Mouse (Mus musculus) lung, postnatal 4 days (tissue): ENCODE results near the gene Akr1b3.
"Not testable (repeated sequence)": the region's sequence is repeated elsewhere in the genome, so short reads cannot be mapped to it uniquely, and the experiment has no call there.

ENCODE experiments used
- DNase-seq, 2 experiments: peaks; one replicate each; pipeline ENCODE4 v3.0.0; 2021

Akr1b3 gene

DNA sequence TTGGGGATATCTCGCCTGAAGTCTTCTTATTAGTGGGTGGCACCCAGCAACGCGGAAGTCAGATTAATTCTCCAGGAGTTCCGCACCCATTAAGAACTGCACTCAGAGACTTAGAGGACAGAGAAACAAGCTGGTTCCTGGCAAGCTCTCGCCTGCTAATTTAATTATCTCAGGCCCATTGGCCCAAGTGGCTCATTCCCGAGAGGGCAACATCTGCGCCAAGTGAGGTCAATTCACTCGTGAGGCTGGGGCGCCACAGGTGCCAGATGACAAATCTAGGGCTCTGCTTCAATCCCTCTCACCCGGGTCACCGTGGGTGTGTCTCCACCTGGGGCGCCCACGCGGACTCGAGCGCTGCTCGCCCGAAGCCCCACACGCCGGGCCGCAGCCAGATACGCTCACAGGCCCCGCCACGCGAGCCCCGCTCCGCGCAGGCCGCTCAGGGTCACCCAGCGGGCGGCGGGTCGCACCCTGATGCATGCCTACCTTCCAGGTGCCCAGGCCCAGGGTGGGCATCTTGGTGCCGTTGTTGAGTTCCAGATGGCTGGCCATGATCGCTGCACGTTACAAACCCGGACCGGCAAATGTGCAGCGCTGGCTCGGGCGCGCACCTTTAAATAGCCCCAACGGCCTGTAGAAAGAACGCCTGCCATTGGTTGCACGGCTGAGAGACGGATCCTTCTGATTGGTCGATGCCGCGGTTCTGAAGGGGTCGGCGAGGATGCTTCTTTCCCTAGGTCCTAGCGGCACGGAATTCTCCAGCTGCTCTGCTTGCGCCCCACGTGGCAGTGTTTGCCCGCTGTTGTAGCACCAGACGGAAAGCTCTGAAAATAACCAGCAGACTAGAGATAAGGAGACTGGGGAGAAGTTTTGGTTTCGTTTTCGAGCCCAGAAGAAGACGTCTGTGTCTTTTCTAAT lies at the start of gene Akr1b3:
TSS of gene Akr1b3 (minus strand) at position 625 of the 918 bp plus-strand sequence.
- DNase-seq, result peak; percentile 92 to 96

- DNase-seq, result no peak
Measured at GRCm38 (mm10) chr6:34364217-34365136, 47.2 kb upstream of the Akr1b3 start.

GRCm38 (mm10) chr6:34355841-34356240 lies 38.6 kb upstream of the Akr1b3 start:
- DNase-seq, result no peak

DNA sequence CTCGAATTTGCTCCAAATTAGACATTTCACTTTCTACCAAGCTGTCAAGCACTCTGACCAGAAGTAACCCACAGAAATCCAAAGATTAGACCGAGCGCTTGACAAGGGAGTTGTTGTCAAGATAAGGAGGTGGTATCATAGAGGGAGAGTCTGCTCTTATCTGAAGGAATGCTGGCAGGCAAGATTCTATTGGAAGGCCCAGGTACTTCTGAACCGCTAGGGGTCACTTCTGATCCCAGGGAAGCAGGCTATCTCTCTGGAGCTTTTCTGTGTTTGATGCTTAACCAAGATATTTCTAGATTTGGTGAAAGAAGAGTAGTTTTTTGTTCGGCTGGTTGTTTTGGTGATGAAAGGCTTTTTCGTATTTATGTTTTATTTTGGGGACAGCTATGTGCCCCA lies 38.1 kb upstream of the Akr1b3 start:
- no peak for DNase-seq

DNA sequence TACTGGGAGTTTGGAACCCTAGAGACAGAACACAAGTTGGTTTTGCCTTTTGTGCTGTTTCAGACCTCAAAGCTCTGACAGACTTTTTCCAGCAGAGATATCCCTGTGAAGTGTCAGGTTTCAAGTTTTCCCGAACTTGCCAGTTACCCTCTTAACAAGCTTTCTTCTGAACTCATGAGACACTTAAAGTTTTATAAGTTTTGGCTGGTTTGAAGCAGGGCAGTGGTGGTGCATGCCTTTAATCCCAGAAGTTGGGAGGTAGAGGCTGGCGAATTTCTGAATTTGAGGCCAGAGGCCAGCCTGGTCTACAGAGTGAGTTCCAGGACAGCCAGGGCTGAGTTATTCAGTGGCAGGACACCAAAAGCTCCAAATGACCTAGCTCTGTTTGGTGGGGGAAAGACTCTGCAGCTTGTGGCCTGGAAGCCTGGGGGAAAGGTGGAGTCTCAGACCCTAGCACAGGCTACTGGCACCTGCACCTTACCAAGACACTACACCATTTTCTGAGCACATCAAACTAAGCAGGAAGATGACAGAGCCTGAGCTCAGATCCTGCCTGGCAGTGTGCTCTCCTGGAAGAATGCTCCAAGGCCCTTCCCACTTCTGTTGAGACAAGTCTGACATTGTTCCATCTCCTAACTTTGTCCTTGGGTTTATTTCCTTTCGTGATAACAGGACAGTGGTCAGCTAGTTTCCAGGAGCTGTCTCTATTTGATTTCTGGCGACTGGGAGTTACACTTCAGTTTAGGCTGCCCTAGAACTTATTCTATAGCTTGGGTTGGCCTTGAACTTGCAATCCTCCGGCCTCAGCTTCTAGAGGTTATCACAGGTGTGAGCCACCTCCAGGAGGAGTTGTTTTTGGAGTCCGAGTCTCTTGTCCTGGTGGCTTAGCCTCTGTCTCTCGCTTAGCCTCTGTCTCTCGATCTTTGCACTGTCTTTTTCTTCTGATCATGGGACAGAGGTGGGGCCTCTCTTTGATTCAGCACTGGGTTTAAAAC lies 37.4 kb upstream of the Akr1b3 start:
- no peak for DNase-seq

DNA sequence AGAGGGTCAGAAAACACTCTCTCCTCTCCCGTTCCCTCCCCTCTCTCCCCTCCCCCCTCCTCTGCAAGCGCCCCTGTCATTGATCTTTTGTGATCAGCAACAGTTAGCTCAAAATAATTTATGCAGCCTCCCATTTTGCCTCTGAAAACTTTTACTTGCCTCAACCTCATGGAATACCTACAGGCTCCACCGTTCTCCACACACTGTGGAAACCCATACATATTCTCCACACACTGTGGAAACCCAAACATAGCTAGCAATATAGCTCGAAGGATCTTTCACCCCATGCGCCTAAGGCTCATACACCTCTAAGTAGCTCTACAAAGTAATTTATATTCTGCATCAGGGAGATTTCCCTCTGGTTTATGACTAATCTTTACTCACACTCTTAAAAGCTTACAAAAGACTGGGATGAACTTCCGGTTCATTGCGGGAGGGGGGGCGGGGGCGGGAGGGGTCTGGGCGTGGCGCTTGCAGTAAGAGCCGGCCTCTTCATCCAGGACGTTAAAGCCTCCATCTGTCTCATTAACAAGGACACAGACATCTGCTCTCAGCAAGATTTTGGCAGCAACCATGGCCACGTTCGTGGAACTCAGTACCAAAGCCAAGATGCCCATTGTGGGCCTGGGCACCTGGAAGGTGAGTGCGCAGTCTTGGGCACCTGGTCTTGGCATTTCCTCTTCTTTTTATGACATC lies 36.5 kb upstream of the Akr1b3 start, which contains the start of gene Akr1b8:
TSS of gene Akr1b8 (plus strand) at position 462 of the 696 bp plus-strand sequence.
- no peak for DNase-seq

DNA sequence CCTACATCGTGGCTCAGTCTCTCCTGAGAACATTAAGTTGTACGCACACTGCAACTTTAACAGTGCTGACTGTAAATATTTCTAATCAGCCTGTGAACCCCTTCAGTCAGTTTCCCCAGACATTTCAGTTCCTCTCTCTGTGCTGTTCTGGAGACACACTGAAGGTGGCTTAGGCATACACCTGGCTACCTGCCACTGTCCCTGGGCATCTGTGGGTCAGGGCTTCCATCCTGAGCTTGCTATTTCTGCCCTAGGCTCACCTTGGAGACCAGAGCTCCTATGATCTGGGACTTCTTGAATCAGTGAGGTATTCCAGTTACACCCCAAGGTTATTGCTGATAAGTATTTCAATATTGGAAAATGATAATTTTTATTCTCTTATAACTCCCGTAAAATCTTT lies 35.1 kb upstream of the Akr1b3 start:
- no peak for DNase-seq

GRCm38 (mm10) chr6:34351481-34351880 lies 34.2 kb upstream of the Akr1b3 start:
- not testable (repeated sequence) for DNase-seq

DNA sequence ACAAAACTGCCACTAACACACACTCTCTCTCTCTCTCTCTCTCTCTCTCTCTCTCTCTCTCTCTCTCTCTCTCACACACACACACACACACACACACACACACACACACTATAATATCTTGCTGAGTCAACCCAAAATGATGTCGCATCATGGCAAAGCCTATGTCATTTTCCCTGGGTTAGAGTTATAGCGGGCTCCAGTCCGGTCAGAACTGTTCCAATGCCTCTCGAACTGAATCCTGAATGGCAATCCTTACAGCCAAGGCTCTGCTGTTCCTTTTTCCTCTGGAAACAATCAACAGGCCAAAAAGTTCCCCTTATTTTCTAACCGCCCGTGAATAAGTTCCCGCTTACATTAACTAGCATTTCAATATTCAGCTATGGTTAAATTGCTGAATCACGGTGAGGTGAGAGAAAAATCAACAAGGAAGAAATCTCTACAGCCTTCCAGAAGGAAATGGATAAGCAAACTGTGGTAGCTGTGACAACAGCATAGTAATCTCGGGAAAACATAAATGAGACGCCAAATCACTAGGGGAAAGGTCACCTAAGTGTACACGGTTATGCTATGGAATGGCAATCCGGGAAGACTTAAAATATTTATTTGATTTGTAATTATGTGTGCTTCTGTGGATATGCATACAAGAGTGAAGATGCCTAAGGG lies 32.9 kb upstream of the Akr1b3 start:
- no peak for DNase-seq

- DNase-seq, result peak; percentile 71 to 82
Measured at GRCm38 (mm10) chr6:34346096-34346898, 29.0 kb upstream of the Akr1b3 start.

DNA sequence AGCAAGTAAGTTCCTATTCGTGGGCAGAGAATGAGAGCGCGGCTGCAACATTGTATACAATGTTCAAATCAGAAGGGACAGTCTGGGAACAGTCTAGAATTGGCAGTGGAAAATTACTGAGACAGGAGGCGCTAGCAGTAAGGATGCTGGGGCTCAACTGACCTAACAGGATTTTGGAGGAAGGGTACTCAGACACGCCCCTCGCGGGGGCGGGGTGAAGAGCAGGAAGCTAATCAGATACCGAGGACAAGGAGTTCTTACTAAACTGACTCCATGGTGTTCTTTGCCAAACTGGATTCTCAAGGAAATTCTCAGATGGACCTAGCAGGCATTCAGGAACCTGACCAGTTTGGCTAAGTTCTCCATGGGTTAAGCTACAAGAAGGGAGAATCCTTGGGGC lies 27.7 kb upstream of the Akr1b3 start:
- peak; percentile 40 to 54 for DNase-seq

DNA sequence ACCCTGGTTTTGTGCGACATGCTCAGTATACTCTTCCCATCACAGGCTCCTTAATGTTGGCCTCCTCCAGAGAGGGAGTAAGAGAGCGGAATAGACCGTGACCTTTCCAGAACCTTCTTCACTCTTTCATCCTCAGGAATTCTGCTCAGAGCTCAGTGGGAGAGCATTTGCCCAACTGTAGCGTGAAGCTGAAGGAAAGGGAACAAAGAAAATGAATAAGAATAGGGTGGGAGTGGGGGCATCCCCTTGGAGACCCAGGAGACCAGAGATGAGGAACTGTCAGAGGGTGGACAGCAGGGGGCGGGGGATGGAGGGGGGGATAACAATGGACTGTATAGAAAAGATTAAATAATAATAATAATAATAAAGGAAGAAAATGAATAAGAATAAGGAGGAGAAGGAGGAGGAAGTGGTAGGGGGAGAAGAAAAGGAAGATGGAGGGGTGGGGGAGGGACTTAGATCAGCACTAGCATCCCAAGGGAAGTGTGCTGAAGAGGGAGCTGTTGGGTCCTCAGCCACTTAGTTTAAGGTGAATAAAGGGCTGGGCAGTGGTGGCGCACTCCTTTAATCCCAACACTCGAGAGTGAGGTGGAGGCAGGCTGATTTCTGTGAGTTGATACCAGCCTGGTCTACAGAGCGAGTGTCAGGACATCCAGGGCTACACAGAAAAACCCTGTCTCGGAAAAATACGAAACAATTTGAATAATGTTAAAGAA lies 27.0 kb upstream of the Akr1b3 start:
- DNase-seq, result no peak

- DNase-seq, result no peak
Measured at GRCm38 (mm10) chr6:34343426-34343825, 26.1 kb upstream of the Akr1b3 start.

DNA sequence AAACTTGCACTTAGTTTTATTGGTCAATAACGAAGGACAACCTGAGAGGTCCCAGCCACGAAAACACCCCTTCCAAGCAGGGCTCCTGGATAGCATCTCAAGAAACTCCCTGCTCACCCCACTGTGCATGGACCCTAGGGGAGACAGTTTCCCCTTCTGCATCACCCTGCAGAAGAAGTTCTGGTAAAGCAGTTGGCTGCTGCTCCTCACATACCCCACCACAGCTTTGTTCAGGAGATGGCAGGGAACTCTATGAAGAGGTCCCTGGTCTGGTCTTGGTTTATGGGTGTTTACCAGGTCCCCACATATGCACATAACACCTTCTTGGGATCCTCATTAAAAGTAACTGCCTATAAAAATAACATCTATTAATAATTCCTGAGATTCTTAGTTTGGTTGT lies 25.2 kb upstream of the Akr1b3 start:
- DNase-seq, result no peak

GRCm38 (mm10) chr6:34341991-34342390 lies 24.7 kb upstream of the Akr1b3 start:
- DNase-seq, result no peak

- no peak for DNase-seq
Measured at GRCm38 (mm10) chr6:34337799-34338198, 20.5 kb upstream of the Akr1b3 start.

DNA sequence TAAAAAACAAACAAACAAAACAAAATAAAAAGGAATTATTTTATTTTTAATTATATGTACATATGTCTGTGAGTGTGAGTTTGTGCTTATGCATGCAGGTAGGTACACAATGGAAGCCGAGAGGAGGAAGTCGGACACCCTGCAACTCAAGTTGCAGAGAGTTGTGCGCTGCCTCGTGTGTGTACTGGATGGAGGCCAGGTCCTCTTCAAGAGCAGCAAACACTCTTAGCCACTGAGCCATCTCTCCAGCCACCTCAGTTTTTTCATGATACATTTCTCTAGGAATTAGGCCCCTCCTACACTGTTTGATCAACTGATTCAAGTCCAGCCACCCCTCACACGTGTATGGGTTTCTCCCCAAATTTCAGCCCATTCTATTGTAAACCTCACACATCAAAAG lies 17.4 kb upstream of the Akr1b3 start:
- peak; percentile 42 to 66 for DNase-seq

GRCm38 (mm10) chr6:34331804-34332203 lies 14.5 kb upstream of the Akr1b3 start:
- DNase-seq, result not testable (repeated sequence)

- DNase-seq, result no peak
Measured at GRCm38 (mm10) chr6:34331379-34331778, 14.1 kb upstream of the Akr1b3 start.
